Mouse (Mus musculus): Measurements from ENCODE around the gene Raver1.
"Not testable (repeated sequence)": the region's sequence is repeated elsewhere in the genome, so short reads cannot be mapped to it uniquely, and the experiment has no call there.

Gene Raver1

GRCm38 (mm10) chr9:21105760-21106564 lies 14.2 kb upstream of the Raver1 start:
- in situ Hi-C loops (cut with MboI, MseI), result no loop called here

DNA sequence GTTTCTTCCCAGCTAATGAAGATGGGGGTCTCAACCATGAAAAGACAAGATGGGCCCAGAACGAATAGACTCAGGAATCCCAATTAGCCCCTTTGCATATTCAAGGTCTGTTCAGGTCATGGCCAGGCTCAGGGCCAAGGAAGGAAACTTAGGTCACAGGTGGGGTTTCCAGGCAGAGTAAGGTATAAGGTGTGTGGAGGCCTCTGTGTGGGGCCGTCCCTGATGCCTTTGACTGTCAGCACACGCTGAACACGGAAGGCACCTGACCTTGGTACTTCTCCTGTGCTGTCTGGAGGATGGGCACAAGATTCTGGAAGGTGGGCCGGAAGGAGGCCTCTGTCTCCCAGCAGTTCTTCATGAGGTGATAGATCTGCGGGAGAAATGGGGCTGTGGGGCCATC lies 13.0 kb upstream of the Raver1 start:
- in situ Hi-C loops (cut with MboI, MseI), result no loop called here

DNA sequence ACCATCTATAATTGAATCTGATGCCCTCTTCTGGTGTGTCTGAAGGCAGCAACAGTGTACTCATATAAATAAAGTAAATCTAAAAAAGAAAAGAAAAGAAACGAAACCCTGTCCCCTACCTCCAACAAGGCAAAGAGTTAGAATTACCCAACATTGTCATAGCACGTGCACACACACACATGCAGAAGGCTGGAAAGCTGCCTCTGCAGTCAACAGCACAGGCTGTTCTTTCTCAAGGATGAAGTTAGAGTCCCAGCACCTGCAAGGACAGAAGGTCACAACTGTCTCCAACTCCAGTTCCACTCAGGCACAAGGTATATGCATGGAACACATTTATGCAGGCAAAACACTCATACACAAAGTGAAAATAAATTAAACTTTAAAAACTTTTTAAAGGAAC lies 10.3 kb upstream of the Raver1 start:
- in situ Hi-C loops (cut with MboI, MseI), result no loop called here

DNA sequence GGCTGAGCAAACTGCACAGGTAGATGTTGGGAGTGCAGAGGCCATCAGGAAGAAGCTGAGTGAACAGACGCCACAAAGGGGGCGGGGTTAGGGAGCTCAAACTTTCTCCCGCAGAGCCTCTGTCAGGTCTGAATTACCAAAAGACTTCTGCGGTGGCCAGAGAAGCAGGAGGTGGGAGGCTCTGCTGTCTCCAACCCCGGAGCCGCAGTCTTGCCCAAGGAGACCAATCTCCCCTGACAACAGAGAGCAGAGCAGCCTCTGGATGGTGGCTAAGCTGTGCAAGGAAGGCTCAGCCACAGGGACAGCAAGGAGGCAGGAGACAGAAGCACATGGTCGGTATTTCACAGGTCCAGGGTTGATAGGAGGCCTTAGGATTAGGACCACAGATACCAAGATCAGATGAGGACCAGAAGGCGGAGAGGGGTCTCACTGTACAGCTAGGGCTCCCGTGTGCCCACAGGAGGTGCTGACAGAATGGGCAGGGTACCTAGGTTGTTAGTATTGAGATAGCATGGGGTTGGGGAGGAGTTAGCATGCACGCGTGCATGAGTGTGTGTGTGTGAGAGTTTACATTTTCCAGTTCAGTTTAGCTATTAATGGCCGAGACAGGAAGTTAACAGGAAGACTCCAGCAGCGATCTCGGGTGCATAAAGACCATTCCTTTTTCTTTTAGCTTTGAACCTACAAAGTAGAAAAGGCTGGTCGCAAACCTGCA lies 8.8 kb upstream of the Raver1 start:
- in situ Hi-C loops (cut with MboI, MseI), result no loop called here

- in situ Hi-C loops (cut with MboI, MseI), result no loop called here
Observed at GRCm38 (mm10) chr9:21097793-21098192, 6.0 kb upstream of the Raver1 start.

GRCm38 (mm10) chr9:21095958-21096357 lies 4.2 kb upstream of the Raver1 start:
- in situ Hi-C loops (cut with MboI, MseI), result no loop called here

- in situ Hi-C loops (cut with MboI, MseI), result loop anchor here in 1 of 2 experiments (5.0 kb wide), 1 partner anchor 34 kb away; no protein-coding TSS in a partner anchor
Observed at GRCm38 (mm10) chr9:21093423-21093822, 1.6 kb upstream of the Raver1 start.

- in situ Hi-C loops (cut with MboI, MseI), result loop anchor here in 1 of 2 experiments (5.0 kb wide), 1 partner anchor 36 kb away; no protein-coding TSS in a partner anchor
Observed at GRCm38 (mm10) chr9:21090972-21091706, 669 bp downstream of the Raver1 start.

DNA sequence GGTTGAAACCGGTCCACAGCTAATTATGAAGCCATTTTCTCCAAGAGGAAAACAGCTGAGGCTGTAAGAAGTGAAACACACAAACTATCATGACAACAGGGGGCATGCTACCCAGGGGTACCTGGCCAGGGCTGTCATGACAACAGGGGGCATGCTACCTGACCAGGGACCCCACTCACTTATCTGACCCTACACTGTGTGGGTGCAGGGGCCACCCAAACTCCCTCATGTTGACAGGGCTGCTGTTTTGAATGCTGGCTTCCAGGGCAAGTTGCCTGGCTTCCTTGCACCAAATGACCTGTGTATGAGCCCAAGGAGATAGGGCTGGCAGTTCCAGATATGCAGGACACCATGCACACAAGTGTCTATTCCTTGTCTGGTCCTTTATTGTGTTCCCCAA lies 1.3 kb downstream of the Raver1 start:
- in situ Hi-C loops (cut with MboI, MseI), result loop anchor here in 1 of 2 experiments (5.0 kb wide), 1 partner anchor 37 kb away; no protein-coding TSS in a partner anchor

DNA sequence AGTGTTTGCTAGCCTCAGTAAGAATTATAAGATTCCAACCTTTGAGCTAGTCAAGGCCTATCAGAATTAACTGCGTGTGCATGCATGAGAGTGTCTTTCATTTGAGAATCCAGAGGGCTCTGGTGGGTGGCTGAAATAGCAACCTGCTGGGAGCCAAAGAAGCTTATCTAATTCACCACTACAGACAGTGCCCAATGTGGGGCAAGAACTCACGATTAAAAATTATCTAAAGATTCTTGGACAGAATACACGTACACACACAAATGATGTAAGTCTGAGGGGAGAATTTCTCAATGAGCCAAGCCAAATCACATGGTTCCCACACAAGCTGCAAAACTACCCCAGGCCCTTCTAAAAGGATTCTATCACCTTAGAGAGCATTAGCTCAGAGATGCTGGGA lies 8.5 kb downstream of the Raver1 start:
- in situ Hi-C loops (cut with MboI, MseI), result no loop called here

DNA sequence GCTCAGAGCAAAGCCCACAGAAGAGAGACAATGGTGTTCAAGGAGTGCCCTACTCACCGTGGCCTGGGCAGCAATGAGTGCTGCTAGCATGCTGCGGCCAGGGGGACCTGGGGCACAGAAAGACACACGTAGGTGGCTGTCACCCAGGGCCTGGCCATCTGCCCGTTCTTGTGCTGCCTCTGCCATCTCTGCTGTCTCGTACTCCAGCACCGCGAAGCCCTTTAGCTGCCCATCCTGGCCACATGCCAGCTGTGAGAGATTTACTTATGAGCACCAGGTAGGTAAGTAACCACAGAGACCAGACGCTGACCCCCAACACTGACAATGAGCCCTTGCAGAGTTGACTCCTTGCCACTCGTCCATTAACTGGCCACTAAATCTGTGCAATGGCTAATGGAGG lies 10.7 kb downstream of the Raver1 start:
- in situ Hi-C loops (cut with MboI, MseI), result no loop called here

DNA sequence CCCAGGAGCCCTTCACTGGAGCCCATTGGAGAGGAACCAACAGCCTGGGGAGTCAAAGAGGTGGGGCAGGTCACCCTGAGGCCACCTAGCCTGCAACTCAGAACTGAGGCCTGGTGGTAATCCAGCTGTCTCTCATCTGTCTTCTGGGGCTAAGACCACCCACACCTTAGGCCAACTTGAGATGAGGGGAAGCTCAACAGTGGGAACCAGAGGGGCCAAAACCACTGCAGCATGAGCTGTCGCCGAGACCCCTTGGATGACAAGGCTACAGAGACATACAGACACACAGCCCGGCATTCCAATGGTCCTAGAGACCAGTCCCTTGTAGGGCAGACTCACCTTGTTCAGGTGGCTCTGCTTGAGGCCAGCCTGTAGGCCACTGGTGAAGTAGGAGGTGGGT lies 16.2 kb downstream of the Raver1 start:
- in situ Hi-C loops (cut with MboI, MseI), result no loop called here

- in situ Hi-C loops (cut with MboI, MseI), result no loop called here
Observed at GRCm38 (mm10) chr9:21074173-21074572, 17.6 kb downstream of the Raver1 start.

GRCm38 (mm10) chr9:21073044-21073840 lies 18.6 kb downstream of the Raver1 start, which contains the start of the genes Gm49373 and Fdx1l:
Gm49373 (minus strand) TSS chr9:21073096.
Fdx1l (minus strand) TSS chr9:21073614.
- in situ Hi-C loops (cut with MboI, MseI), result no loop called here

- in situ Hi-C loops (cut with MboI, MseI), result no loop called here
Observed at GRCm38 (mm10) chr9:21072641-21073040, 19.2 kb downstream of the Raver1 start.

GRCm38 (mm10) chr9:21067006-21067684 lies 24.7 kb downstream of the Raver1 start, which contains the start of gene Zglp1:
Zglp1 (minus strand) TSS chr9:21067093.
- in situ Hi-C loops (cut with MboI, MseI), result no loop called here

GRCm38 (mm10) chr9:21062928-21063327 lies 28.9 kb downstream of the Raver1 start:
- in situ Hi-C loops (cut with MboI, MseI), result no loop called here

DNA sequence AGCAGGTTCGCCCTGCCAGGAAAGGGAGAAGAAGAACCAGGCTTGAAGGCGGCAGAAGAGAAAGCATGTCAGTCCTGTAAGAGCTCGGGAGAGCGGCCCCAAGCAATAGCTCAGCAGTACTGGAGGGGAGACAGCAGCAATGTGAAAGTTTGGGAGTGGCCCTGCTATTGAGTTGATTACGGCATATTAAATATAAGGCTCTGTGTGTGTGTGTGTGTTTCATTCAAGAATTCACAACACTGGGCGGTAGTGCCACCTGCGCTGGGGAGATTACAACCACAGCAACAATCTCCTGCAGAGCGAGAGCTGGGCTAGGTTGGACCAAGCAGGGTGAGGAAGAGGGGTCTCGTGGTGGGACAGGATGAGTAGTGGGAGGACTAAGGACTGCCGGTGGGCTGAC lies 40.2 kb downstream of the Raver1 start:
- in situ Hi-C loops (cut with MboI, MseI), result no loop called here

- in situ Hi-C loops (cut with MboI, MseI), result no loop called here
Observed at GRCm38 (mm10) chr9:21045235-21045634, 46.6 kb downstream of the Raver1 start.

GRCm38 (mm10) chr9:21044785-21045184 lies 47.0 kb downstream of the Raver1 start:
- in situ Hi-C loops (cut with MboI, MseI), result not testable (repeated sequence)
